Mouse (Mus musculus) ES-Bruce4 (cell line): ENCODE data around the gene Hoxb6.

Experiments
- CTCF ChIP-seq: IDR thresholded peaks from one replicate; pipeline ENCODE4 v1.8.1; 2011; ENCODE audit warnings: low read depth, low read length
- EP300 ChIP-seq: IDR thresholded peaks from 2 replicates; pipeline ENCODE4 v1.6.1; 2011; ENCODE audit warnings: low read depth, low read length; ENCODE audit not compliant: insufficient read depth

DNA sequence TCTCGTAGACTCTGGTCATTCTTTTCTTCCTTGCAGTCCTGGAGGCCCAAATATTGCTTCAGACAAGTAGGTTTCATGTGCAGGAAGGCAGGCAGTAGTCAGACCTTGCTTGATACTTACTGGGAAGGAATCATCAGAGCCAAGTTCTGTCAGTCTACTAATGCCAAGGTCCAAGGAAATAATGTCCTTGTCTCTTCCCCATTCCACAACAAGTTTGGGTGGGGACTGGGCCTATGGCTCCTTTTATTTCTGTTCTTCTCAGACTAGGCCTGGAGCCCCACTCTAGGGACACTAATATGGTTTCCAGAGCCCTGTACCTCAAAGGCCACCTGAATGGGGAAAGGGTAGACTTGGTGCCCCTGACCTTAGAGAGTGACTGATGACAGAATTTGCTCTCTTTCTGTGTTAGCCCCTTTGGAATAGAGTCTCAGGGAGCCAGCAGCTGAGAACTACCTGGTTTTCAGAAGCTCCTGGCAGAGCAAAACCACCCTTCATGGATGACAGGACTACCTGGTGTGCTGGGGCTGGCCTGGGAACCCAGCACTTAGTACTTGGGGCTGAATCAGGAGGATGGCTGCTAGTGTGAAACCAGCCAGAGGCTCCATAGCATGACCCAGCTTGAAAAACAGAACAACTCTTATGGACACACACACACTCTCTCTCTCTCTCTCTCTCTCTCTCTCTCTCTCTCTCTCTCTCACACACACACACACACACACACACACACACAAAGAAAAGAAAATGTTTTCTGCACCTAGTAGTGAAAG, 3.6 kb upstream of the Hoxb6 start:
- TF ChIP-seq CTCF (no peak), EP300 (no peak)
